Mouse (Mus musculus): ENCODE data around the gene Ndrg4. TPM values are rescaled to one million over a fixed set of nuclear protein-coding genes. Genes with fewer than 3 reads are reported as not detected.

The Ndrg4 gene
- polyA plus RNA-seq, 1 experiment from 2014 or later, result 75.2 TPM

DNA sequence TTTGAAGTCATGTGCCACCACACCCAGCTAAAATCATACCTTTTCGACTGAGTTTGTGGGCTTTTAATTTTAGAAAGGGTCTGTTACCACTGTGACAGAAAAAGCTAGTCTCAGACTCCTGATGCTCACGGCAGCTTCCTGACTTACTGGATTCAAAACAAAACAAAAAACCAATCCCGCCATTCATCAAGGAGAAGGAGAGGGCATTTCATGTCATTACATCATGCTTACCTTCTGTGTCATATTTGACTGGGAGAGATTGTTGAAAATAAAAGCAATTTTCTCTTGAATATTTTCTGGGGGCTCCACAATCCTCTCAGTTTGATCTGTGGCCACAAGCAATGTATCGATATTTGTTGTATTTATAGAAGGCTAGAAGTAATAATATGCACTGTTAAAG is 71.2 kb downstream of the Ndrg4 start:
- Histone ChIP-seq H3K9me3 (no peaks in the 10 kb centered on the region), H3K36me3 (peaks cover 94% of the 10 kb centered on the region), H3K4me2 (replicated peaks) (no peak overlapping the region), H3K27ac (replicated peaks) (no peak overlapping the region), H3K9ac (replicated peaks) (no peak overlapping the region), H3K4me3 (no peak overlapping the region), H3K27me3 (no peaks in the 10 kb centered on the region), H3K4me1 (no peaks in the 10 kb centered on the region)
- ATAC-seq (ENCODE audit: low FRiP score, low read depth), result no peak
- 97% methylated on average over 4 of the region's 4 CpGs for WGBS

DNA sequence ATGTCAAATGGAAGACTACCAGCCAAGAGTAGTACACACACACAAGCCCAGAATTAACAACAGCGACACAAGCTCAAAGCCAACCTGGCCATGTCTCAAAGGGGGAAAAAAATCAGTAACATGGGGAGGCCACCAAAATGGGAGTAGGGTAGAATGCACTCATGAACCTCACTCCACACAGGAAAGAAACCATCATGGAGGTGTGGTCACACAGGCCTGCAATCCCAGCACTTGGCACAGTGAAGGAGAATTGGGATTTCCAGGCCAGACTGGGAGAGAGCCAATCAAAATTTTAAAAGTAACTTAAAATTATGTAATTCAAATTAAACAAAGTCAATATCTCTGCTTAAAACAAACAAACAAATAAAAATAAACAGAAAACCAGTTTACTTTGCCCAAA is 75.1 kb downstream of the Ndrg4 start:
- ATAC-seq (ENCODE audit: low FRiP score, low read depth), result no peak
- H3K36me3 ChIP-seq, result peaks cover 89% of the 10 kb centered on the region
- H3K4me2 ChIP-seq (replicated peaks), result no peak overlapping the region

DNA sequence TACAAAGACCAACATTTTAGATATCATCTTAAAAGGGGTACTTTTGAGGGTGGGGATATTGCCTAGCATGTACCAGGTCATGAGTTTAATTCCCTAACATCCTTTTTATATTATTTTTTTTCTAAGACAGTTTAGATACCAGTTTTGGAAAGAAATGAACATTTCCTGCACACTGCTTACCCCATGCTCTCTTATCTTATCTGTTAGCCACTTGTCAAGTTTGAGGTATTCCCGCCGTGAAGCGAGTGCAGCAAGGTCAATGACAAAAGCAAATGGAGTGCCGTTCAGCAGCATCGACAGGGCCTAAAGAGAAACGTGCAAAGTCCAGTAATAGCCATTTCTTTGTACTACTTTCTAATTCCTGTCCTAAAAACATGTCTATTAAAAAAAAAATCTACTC is 83.5 kb downstream of the Ndrg4 start:
- H3K4me1 ChIP-seq, result no peaks in the 10 kb centered on the region
- H3K9me3 ChIP-seq, result no peaks in the 10 kb centered on the region
- 97% methylated on average over 6 of the region's 6 CpGs for WGBS
- H3K27me3 ChIP-seq, result no peaks in the 10 kb centered on the region
- peaks cover 79% of the 10 kb centered on the region for H3K36me3 ChIP-seq
- ATAC-seq (ENCODE audit: low FRiP score, low read depth), result no peak
- H3K4me3 ChIP-seq, result no peak overlapping the region
- H3K4me2 ChIP-seq (replicated peaks), result no peak overlapping the region
- no peak overlapping the region for H3K9ac ChIP-seq (replicated peaks)
- no peak overlapping the region for H3K27ac ChIP-seq (replicated peaks)

More for the DNA sequence above, 75.1 kb downstream of the Ndrg4 start:
- Histone ChIP-seq H3K27ac (replicated peaks) (no peak overlapping the region), H3K27me3 (no peaks in the 10 kb centered on the region), H3K4me1 (no peaks in the 10 kb centered on the region), H3K9me3 (no peaks in the 10 kb centered on the region), H3K4me3 (no peak overlapping the region), H3K9ac (replicated peaks) (no peak overlapping the region)
- 91% methylated on average over 1 of the region's 1 CpGs for WGBS

DNA sequence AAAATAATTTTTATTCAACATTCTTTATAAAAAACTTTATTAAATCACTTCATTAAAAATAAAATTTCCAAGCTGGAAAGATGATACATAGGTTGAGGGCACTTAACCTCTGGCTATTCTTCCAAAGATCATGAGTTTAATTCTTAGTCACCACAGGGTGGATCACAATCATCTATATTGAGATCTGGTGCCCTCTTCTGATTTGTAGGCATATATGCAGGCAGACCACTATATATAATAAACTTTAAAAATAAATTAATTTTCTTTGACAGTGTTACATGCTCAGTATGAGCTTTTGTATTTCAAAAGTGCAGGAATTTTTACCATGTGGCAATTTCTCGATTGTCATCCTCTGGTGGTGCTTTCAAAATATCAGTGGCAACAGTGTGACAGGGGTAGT is 87.4 kb downstream of the Ndrg4 start:
- no peak overlapping the region for H3K4me3 ChIP-seq
- no peaks in the 10 kb centered on the region for H3K27me3 ChIP-seq
- ATAC-seq (ENCODE audit: low FRiP score, low read depth), result no peak
- H3K36me3 ChIP-seq, result peaks cover 82% of the 10 kb centered on the region
- H3K4me1 ChIP-seq, result no peaks in the 10 kb centered on the region
- 95% methylated on average over 1 of the region's 1 CpGs for WGBS
- no peaks in the 10 kb centered on the region for H3K9me3 ChIP-seq
- H3K27ac ChIP-seq (replicated peaks), result no peak overlapping the region
- H3K9ac ChIP-seq (replicated peaks), result no peak overlapping the region
- H3K4me2 ChIP-seq (replicated peaks), result no peak overlapping the region

Small RNA genes lying within 50 kb of the gene (microRNA-seq; reads per million reads assigned to microRNA genes)
- 1.4 reads per million for gene Mir7073

Other genes with a start within 250 kb of the Ndrg4 start
- 128 and 130 TPM in 2 replicates for gene Cfap20, start 242.1 kb upstream of the Ndrg4 start, polyA plus RNA-seq (2016; fragmentation: Nextera tagmentation; extraction: Ambion mirVana)
- 10.3 and 11.0 TPM in 2 replicates for gene Csnk2a2, start 186.9 kb upstream of the Ndrg4 start, polyA plus RNA-seq (2016; fragmentation: Nextera tagmentation; extraction: Ambion mirVana)
- gene Ccdc113, start 142.9 kb upstream of the Ndrg4 start, polyA plus RNA-seq (2016; fragmentation: Nextera tagmentation; extraction: Ambion mirVana), result 0.18 and 0.59 TPM in 2 replicates
- not detected in 2 replicates for gene Prss54, start 100.6 kb upstream of the Ndrg4 start, polyA plus RNA-seq (2016; fragmentation: Nextera tagmentation; extraction: Ambion mirVana)
- gene Gins3, start 43.5 kb upstream of the Ndrg4 start, polyA plus RNA-seq (2016; fragmentation: Nextera tagmentation; extraction: Ambion mirVana), result 20.2 and 21.9 TPM in 2 replicates
- 21.0 and 26.3 TPM in 2 replicates for gene Setd6, start 38.9 kb downstream of the Ndrg4 start, polyA plus RNA-seq (2016; fragmentation: Nextera tagmentation; extraction: Ambion mirVana)
- gene Cnot1, start 130.5 kb downstream of the Ndrg4 start, polyA plus RNA-seq (2016; fragmentation: Nextera tagmentation; extraction: Ambion mirVana), result 88.1 and 94.3 TPM in 2 replicates
- 330 TPM in 2 replicates for gene Sap18b, start 148.4 kb downstream of the Ndrg4 start, polyA plus RNA-seq (2016; fragmentation: Nextera tagmentation; extraction: Ambion mirVana)
- 19.7 and 19.9 TPM in 2 replicates for gene Slc38a7, start 176.6 kb downstream of the Ndrg4 start, polyA plus RNA-seq (2016; fragmentation: Nextera tagmentation; extraction: Ambion mirVana)
- 164 and 194 TPM in 2 replicates for gene Got2, start 211.6 kb downstream of the Ndrg4 start, polyA plus RNA-seq (2016; fragmentation: Nextera tagmentation; extraction: Ambion mirVana)